Mouse (Mus musculus) T-helper 2 cell (primary cell): ENCODE measurements around the gene Idh2.
"Not testable (repeated sequence)": the region's sequence is repeated elsewhere in the genome, so short reads cannot be mapped to it uniquely, and the experiment has no call there.

Source experiments
- in situ Hi-C: fragments of 300-600 bp; cut with MboI, MseI; formaldehyde crosslinking; loops from one replicate; pipeline ENCODE4 v1.15.1; 2025; ENCODE audit warnings: high pct_unique_total_duplicates

The Idh2 gene

GRCm38 (mm10) chr7:80062083-80062826 is 52.9 kb downstream of the Idh2 start:
- in situ Hi-C loops, result no loop called here

GRCm38 (mm10) chr7:80060012-80060778 is 55.0 kb downstream of the Idh2 start:
- in situ Hi-C loops, result no loop called here

- in situ Hi-C loops, result no loop called here
These were observed 55.9 kb downstream of the Idh2 start for GRCm38 (mm10) chr7:80059064-80059838.

GRCm38 (mm10) chr7:80058405-80059063 is 56.7 kb downstream of the Idh2 start:
- in situ Hi-C loops, result no loop called here

- in situ Hi-C loops, result no loop called here
These were observed 57.4 kb downstream of the Idh2 start for GRCm38 (mm10) chr7:80057781-80058180.

- in situ Hi-C loops, result no loop called here
These were observed 58.0 kb downstream of the Idh2 start for GRCm38 (mm10) chr7:80057002-80057691.

GRCm38 (mm10) chr7:80055781-80056180 is 59.4 kb downstream of the Idh2 start:
- in situ Hi-C loops, result no loop called here

- in situ Hi-C loops, result no loop called here
These were observed 62.0 kb downstream of the Idh2 start for GRCm38 (mm10) chr7:80053147-80053546.

- in situ Hi-C loops, result no loop called here
These were observed 62.9 kb downstream of the Idh2 start for GRCm38 (mm10) chr7:80052261-80052660.

GRCm38 (mm10) chr7:80051835-80052234 is 63.4 kb downstream of the Idh2 start:
- in situ Hi-C loops, result no loop called here

GRCm38 (mm10) chr7:80050382-80050781 is 64.8 kb downstream of the Idh2 start:
- in situ Hi-C loops, result not testable (repeated sequence)

- in situ Hi-C loops, result no loop called here
These were observed 65.4 kb downstream of the Idh2 start for GRCm38 (mm10) chr7:80049746-80050145.

- in situ Hi-C loops, result no loop called here
These were observed 68.2 kb downstream of the Idh2 start for GRCm38 (mm10) chr7:80047041-80047440.
